Mouse (Mus musculus) limb, embryonic 15.5 days (tissue): ENCODE results near the gene Ptges3l. TPM values are rescaled to one million over a fixed set of nuclear protein-coding genes. Genes with fewer than 3 reads are reported as not detected.
"Not testable (repeated sequence)": the region's sequence is repeated elsewhere in the genome, so short reads cannot be mapped to it uniquely, and the experiment has no call there.

Experiments
- ATAC-seq: fragments of 200-750 bp; cut with Nextera tagmentation; 2 replicates; pipeline ENCODE4 v1.8.0; 2017; ENCODE audit warnings: low read depth, moderate TSS enrichment; ENCODE audit not compliant: insufficient number of reproducible peaks, low FRiP score, low TSS enrichment
- H3K27ac ChIP-seq: fragments of 300-500 bp; sonication (generic); 2 replicates; pipeline ENCODE4 v1.5.1; 2015; ENCODE audit warnings: moderate library complexity, mild to moderate bottlenecking, inconsistent platforms
- H3K27me3 ChIP-seq: fragments of 300-500 bp; sonication (generic); 2 replicates; pipeline ENCODE4 v1.6.1; 2015; ENCODE audit warnings: inconsistent platforms
- H3K36me3 ChIP-seq: fragments of 300-500 bp; sonication (generic); 2 replicates; pipeline ENCODE4 v1.6.1; 2015; ENCODE audit warnings: inconsistent platforms
- H3K4me1 ChIP-seq: fragments of 300-500 bp; sonication (generic); 2 replicates; pipeline ENCODE4 v1.6.1; 2015; ENCODE audit warnings: inconsistent platforms
- H3K4me2 ChIP-seq: fragments of 300-500 bp; sonication (generic); 2 replicates; pipeline ENCODE4 v1.6.1; 2015; ENCODE audit warnings: mild to moderate bottlenecking, inconsistent platforms
- H3K4me3 ChIP-seq: fragments of 300-500 bp; sonication (generic); 2 replicates; pipeline ENCODE4 v1.5.1; 2015; ENCODE audit warnings: mild to moderate bottlenecking, inconsistent platforms
- H3K9ac ChIP-seq: fragments of 300-500 bp; sonication (generic); 2 replicates; pipeline ENCODE4 v1.6.1; 2015; ENCODE audit warnings: inconsistent platforms
- H3K9me3 ChIP-seq: fragments of 300-500 bp; sonication (generic); 2 replicates; pipeline ENCODE4 v1.6.1; 2016; ENCODE audit warnings: inconsistent platforms
- WGBS: fragments of 180-500 bp; shearing (Covaris S2); methylation state at CpG from one replicate; pipeline ENCODE4 v1.1.7; 2015; 5-methylcytosine and 5-hydroxymethylcytosine counted together
- polyA plus RNA-seq: library from polyadenylated mRNA; unstranded; fragments of >200 nt; fragmentation: Nextera tagmentation; extraction: Ambion mirVana; gene quantifications from 2 replicates; pipeline ENCODE4 v1.2.1, GENCODE M21; 2015

Ptges3l gene
- polyA plus RNA-seq, 1 experiment from 2014 or later = 15.5 TPM

GRCm38 (mm10) chr11:101438006-101438405 lies 12.9 kb upstream of the Ptges3l start:
- H3K9ac ChIP-seq, H3K4me1 ChIP-seq, H3K27ac ChIP-seq, H3K27me3 ChIP-seq, H3K4me2 ChIP-seq, ATAC-seq, H3K4me3 ChIP-seq, H3K9me3 ChIP-seq: not testable (repeated sequence)
- WGBS = 52% methylated on average over 3 of the region's 3 CpGs
- peaks cover 30% of the 10 kb centered on the region for H3K36me3 ChIP-seq

GRCm38 (mm10) chr11:101436916-101437315 lies 11.8 kb upstream of the Ptges3l start:
- Histone ChIP-seq H3K9me3 (no peaks in the 10 kb centered on the region), H3K9ac (no peak overlapping the region), H3K27me3 (no peaks in the 10 kb centered on the region), H3K27ac (no peak overlapping the region), H3K36me3 (peaks cover 39% of the 10 kb centered on the region), H3K4me3 (no peak overlapping the region), H3K4me1 (no peaks in the 10 kb centered on the region), H3K4me2 (no peak overlapping the region)
- ATAC-seq = no peak
- WGBS = 82% methylated on average over 4 of the region's 4 CpGs

- Histone ChIP-seq H3K4me2 (no peak overlapping the region), H3K9ac (no peak overlapping the region), H3K4me3 (no peak overlapping the region), H3K27ac (no peak overlapping the region), H3K27me3 (no peaks in the 10 kb centered on the region), H3K9me3 (no peaks in the 10 kb centered on the region), H3K36me3 (peaks cover 50% of the 10 kb centered on the region), H3K4me1 (no peaks in the 10 kb centered on the region)
- 84% methylated on average over 4 of the region's 4 CpGs for WGBS
- ATAC-seq = no peak
Measured at GRCm38 (mm10) chr11:101435831-101436230, 10.7 kb upstream of the Ptges3l start.

GRCm38 (mm10) chr11:101433396-101433795 lies 8.3 kb upstream of the Ptges3l start:
- H3K4me3 ChIP-seq = no peak overlapping the region
- H3K9ac ChIP-seq = no peak overlapping the region
- no peaks in the 10 kb centered on the region for H3K9me3 ChIP-seq
- no peak overlapping the region for H3K27ac ChIP-seq
- ATAC-seq = no peak
- no peaks in the 10 kb centered on the region for H3K27me3 ChIP-seq
- WGBS = 94% methylated on average over 13 of the region's 13 CpGs
- H3K4me2 ChIP-seq = no peak overlapping the region
- no peaks in the 10 kb centered on the region for H3K4me1 ChIP-seq
- H3K36me3 ChIP-seq = peaks cover 63% of the 10 kb centered on the region

GRCm38 (mm10) chr11:101431327-101431726 lies 6.2 kb upstream of the Ptges3l start:
- ATAC-seq = no peak
- Histone ChIP-seq H3K9me3 (no peaks in the 10 kb centered on the region), H3K4me2 (no peak overlapping the region), H3K4me1 (peaks cover 8% of the 10 kb centered on the region; the same call in 1 of the 2 replicates), H3K36me3 (peaks cover 63% of the 10 kb centered on the region), H3K9ac (no peak overlapping the region), H3K27ac (no peak overlapping the region), H3K27me3 (no peaks in the 10 kb centered on the region), H3K4me3 (no peak overlapping the region)
- 91% methylated on average over 9 of the region's 9 CpGs for WGBS

- ATAC-seq = no peak
- Histone ChIP-seq H3K4me2 (peak overlapping the region; percentile 89), H3K4me1 (peaks cover 28% of the 10 kb centered on the region), H3K27ac (no peak overlapping the region), H3K9ac (no peak overlapping the region), H3K27me3 (no peaks in the 10 kb centered on the region), H3K36me3 (peaks cover 16% of the 10 kb centered on the region), H3K9me3 (no peaks in the 10 kb centered on the region), H3K4me3 (peak overlapping the region; percentile 74)
- WGBS = 54% methylated on average over 8 of the region's 8 CpGs
Measured at GRCm38 (mm10) chr11:101426165-101426564, 1.0 kb upstream of the Ptges3l start.

GRCm38 (mm10) chr11:101424105-101424851 lies 855 bp downstream of the Ptges3l start, which contains the start of gene Gm27029:
Gene Gm27029, minus strand, starts transcription at chr11:101424796.
- peak within 1 kb of the TSS; percentile 74 for H3K4me3 ChIP-seq
- 2% methylated on average over 23 of the region's 23 CpGs for WGBS
- H3K27me3 ChIP-seq = no peaks in the 10 kb centered on the region
- H3K27ac ChIP-seq = peak within 1 kb of the TSS; percentile 86
- ATAC-seq = peak; percentile 70
- H3K9ac ChIP-seq = peak within 1 kb of the TSS; percentile 68
- H3K9me3 ChIP-seq = no peaks in the 10 kb centered on the region
- H3K4me2 ChIP-seq = peak within 1 kb of the TSS; percentile 89
- H3K36me3 ChIP-seq = no peaks in the 10 kb centered on the region
- H3K4me1 ChIP-seq = peaks cover 28% of the 10 kb centered on the region

- Histone ChIP-seq H3K9me3 (no peaks in the 10 kb centered on the region), H3K4me1 (peaks cover 17% of the 10 kb centered on the region), H3K4me2 (no peak overlapping the region), H3K36me3 (no peaks in the 10 kb centered on the region), H3K27ac (no peak overlapping the region), H3K9ac (no peak overlapping the region), H3K27me3 (no peaks in the 10 kb centered on the region), H3K4me3 (no peak overlapping the region)
- WGBS = 88% methylated on average over 5 of the region's 5 CpGs
- no peak for ATAC-seq
Measured at GRCm38 (mm10) chr11:101420148-101420547, 5.0 kb downstream of the Ptges3l start.

GRCm38 (mm10) chr11:101419610-101420009 lies 5.5 kb downstream of the Ptges3l start:
- Histone ChIP-seq H3K9ac (no peak overlapping the region), H3K27ac (no peak overlapping the region), H3K36me3 (no peaks in the 10 kb centered on the region), H3K27me3 (no peaks in the 10 kb centered on the region), H3K4me3 (no peak overlapping the region), H3K4me2 (no peak overlapping the region), H3K9me3 (no peaks in the 10 kb centered on the region), H3K4me1 (peaks cover 17% of the 10 kb centered on the region)
- WGBS = 41% methylated on average over 3 of the region's 3 CpGs
- no peak for ATAC-seq

- Histone ChIP-seq H3K4me3 (no peak overlapping the region), H3K27me3 (no peaks in the 10 kb centered on the region), H3K9ac (no peak overlapping the region), H3K27ac (no peak overlapping the region), H3K4me1 (peaks cover 12% of the 10 kb centered on the region), H3K36me3 (peaks cover under 1% of the 10 kb centered on the region; the same call in 1 of the 2 replicates), H3K9me3 (no peaks in the 10 kb centered on the region), H3K4me2 (no peak overlapping the region)
- 55% methylated on average over 6 of the region's 6 CpGs for WGBS
- ATAC-seq = no peak
Measured at GRCm38 (mm10) chr11:101418991-101419390, 6.1 kb downstream of the Ptges3l start.

GRCm38 (mm10) chr11:101417101-101417855 lies 7.9 kb downstream of the Ptges3l start, which contains the start of gene Aarsd1:
Gene Aarsd1, minus strand, starts transcription at chr11:101417615.
- WGBS = 0% methylated on average over 45 of the region's 45 CpGs
- Histone ChIP-seq H3K4me2 (peak within 1 kb of the TSS; percentile 68), H3K4me3 (peak within 1 kb of the TSS; percentile 82), H3K4me1 (peaks cover 7% of the 10 kb centered on the region), H3K27me3 (no peaks in the 10 kb centered on the region), H3K27ac (peak within 1 kb of the TSS; percentile 82), H3K36me3 (peaks cover 15% of the 10 kb centered on the region), H3K9me3 (no peaks in the 10 kb centered on the region), H3K9ac (peak within 1 kb of the TSS; percentile 81)
- peak; percentile 77; the same call in 1 of the 2 replicates for ATAC-seq
